Mouse (Mus musculus): Measurements from ENCODE around the gene Ykt6.

- TF ChIP-seq E2F4 (IDR thresholded peaks at IDR 0.05; ENCODE audit: insufficient read depth): no peak
- no peak for TF ChIP-seq POLR2A (IDR thresholded peaks at IDR 0.05; ENCODE audit: insufficient read length, low read depth)
- TF ChIP-seq MAX (IDR thresholded peaks at IDR 0.05; ENCODE audit: low read depth): no peak
- TF ChIP-seq USF1 (IDR thresholded peaks at IDR 0.05; ENCODE audit: low read depth): no peak
- TF ChIP-seq MYOG (IDR thresholded peaks at IDR 0.05; ENCODE audit: control insufficient read depth in 1 of 3, insufficient read depth in 1 of 3, insufficient read length in 2 of 3, low read depth in 2 of 3): no peak
- TF ChIP-seq POLR2AphosphoS2 (IDR thresholded peaks at IDR 0.05; ENCODE audit: insufficient read length, low read depth): no peak
- TF ChIP-seq MYOD1 (IDR thresholded peaks at IDR 0.05; ENCODE audit: control insufficient read depth in 1 of 3, insufficient read length in 2 of 3, low read depth in 2 of 3): no peak
- TF ChIP-seq CEBPB (IDR thresholded peaks at IDR 0.05; ENCODE audit: insufficient read depth, poor library complexity, severe bottlenecking): no peak
- TF ChIP-seq REST (IDR thresholded peaks at IDR 0.05; ENCODE audit: insufficient read depth, insufficient read length): no peak
- TF ChIP-seq TCF12 (IDR thresholded peaks at IDR 0.05; ENCODE audit: insufficient read depth, poor library complexity, severe bottlenecking): no peak
These were observed 45.6 kb downstream of the Ykt6 start for GRCm38 (mm10) chr11:6000961-6001682.
